Mouse (Mus musculus): ENCODE results near the gene Idh3g. TPM values are rescaled to one million over a fixed set of nuclear protein-coding genes. Genes with fewer than 3 reads are reported as not detected.

The Idh3g gene
- polyA plus RNA-seq (2016; fragmentation: Nextera tagmentation; extraction: Ambion mirVana): 150 and 167 TPM in 2 replicates

DNA sequence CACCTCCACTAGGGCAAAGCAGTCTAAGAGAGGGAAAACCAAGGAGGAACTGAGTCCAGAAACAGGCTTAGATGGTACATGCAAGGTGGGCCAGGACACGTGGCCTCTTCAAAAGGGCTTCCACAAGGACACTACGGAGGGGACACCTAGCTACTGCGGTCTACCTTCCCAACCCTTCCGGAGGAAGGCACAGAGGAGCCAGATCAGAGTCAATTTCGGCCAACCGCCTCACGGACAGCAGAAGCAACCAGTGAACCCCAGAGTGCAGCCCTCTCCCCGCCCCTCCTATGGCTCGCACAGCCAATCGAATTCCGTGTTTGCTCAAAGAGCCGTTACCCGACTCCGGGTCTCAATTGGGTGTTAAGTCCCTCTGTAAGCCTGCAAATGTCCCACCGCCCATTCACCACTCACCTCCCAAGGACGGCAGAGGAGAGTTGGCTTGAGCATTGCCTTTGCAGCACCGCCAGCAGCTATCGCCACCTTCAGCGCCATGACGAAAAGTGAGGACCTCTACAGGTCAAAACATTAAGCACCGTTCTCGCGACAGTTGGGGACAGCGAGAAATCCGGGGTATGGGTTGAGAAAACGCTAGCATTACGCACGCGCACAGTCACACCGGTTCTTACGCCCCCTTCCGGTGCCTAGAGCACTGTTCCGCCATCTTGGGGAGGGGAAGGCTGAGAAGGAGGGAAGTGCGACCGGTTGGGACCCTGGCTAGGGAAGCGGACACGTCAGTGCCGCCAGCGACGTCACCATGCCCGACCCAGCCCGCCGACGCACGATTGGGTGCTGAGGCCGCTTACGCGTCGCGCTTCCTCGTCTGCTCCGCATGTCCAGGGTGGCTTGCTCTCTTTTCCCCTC, at the start of gene Idh3g, which contains the start of gene Ssr4:
Gene Idh3g (minus strand): TSS at position 534 of the 861 bp plus-strand sequence.
Gene Ssr4 (plus strand): TSS at position 665 of the 861 bp plus-strand sequence.
- WGBS: 15% methylated on average over 50 of the region's 52 CpGs
- peak within 1 kb of the TSS; percentile 79 for H3K9ac ChIP-seq
- no peaks in the 10 kb centered on the region for H3K27me3 ChIP-seq
- H3K4me2 ChIP-seq (replicated peaks): peak within 1 kb of the TSS; percentile 61
- H3K4me3 ChIP-seq: peak within 1 kb of the TSS; percentile 50
- H3K36me3 ChIP-seq: no peaks in the 10 kb centered on the region; the same call in 1 of the 2 replicates
- H3K27ac ChIP-seq: peak within 1 kb of the TSS; percentile 91
- H3K4me1 ChIP-seq: peaks cover 14% of the 10 kb centered on the region
- peak; percentile 97 for ATAC-seq (ENCODE audit: low FRiP score)
- no peaks in the 10 kb centered on the region for H3K9me3 ChIP-seq (replicated peaks)

- no peak overlapping the region for H3K4me3 ChIP-seq
- H3K27me3 ChIP-seq: no peaks in the 10 kb centered on the region
- no peaks in the 10 kb centered on the region for H3K4me1 ChIP-seq
- no peak overlapping the region for H3K4me2 ChIP-seq (replicated peaks)
- no peaks in the 10 kb centered on the region for H3K36me3 ChIP-seq
- H3K9me3 ChIP-seq (replicated peaks): no peaks in the 10 kb centered on the region
- no peak overlapping the region for H3K9ac ChIP-seq
- WGBS: 95% methylated on average over 1 of the region's 1 CpGs
- no peak overlapping the region for H3K27ac ChIP-seq
- no peak for ATAC-seq (ENCODE audit: low FRiP score)
Measured at GRCm38 (mm10) chrX:73835731-73836130, 49.0 kb upstream of the Idh3g start.

DNA sequence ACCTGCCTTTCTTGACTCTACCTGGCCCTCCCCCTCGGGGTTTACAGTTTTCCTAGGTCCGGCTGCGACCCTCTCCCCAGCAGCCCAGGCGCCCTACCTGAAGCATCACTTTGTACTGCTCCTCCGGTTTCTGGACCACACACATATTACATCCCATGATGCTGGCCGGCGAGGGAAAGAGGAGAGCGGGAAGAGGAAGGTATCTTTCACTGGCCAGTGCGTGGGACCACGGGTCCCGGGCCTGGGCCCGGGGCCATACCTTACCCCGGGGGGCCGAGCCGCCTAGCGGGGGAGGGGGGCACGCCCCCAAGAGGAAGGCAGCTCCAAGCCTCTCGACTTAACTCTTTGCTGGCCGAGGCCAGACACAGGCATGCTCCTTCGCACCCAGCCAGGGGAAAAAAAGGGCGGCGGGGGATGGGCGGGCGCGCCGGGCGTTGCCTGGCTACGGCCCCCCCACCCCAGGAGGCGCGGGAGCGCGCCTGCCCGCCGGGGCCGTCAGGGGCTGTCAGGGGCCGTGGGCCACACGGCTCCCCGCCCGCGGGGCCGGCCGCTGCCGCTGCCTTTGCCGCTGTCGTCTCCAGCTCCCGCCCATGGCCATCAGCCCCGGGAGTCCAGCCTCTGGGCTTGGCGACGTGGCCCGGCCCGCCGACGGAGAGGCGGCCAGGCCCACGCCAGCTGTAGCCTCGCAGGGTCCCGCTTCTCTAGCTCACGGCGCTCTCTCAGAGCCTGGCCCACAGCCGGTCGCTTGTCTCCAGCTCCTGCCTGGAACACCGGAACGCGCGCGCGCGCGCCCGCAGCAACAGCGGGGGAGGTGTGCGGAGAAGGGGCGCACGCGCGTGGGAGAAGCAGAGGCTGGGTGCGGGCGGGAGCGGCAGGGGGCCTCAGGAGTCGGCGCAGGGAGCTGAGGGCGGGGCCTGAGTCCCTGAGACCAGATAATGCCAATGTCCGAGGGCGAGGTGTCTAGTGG, 37.8 kb upstream of the Idh3g start, which contains the start of gene Pdzd4:
Gene Pdzd4 (minus strand): TSS at position 785 of the 967 bp plus-strand sequence.
- H3K4me1 ChIP-seq: peaks cover 7% of the 10 kb centered on the region; the same call in 1 of the 2 replicates
- peak within 1 kb of the TSS; percentile 90 for H3K27ac ChIP-seq
- peak within 1 kb of the TSS; percentile 60 for H3K4me3 ChIP-seq
- peak within 1 kb of the TSS; percentile 64 for H3K4me2 ChIP-seq (replicated peaks)
- H3K9me3 ChIP-seq (replicated peaks): no peaks in the 10 kb centered on the region
- H3K9ac ChIP-seq: peak within 1 kb of the TSS; percentile 79
- WGBS: 19% methylated on average over 77 of the region's 84 CpGs
- no peaks in the 10 kb centered on the region for H3K36me3 ChIP-seq
- peaks cover 7% of the 10 kb centered on the region; the same call in 1 of the 2 replicates for H3K27me3 ChIP-seq
- ATAC-seq (ENCODE audit: low FRiP score): peak; percentile 87

GRCm38 (mm10) chrX:73823747-73824146, 37.0 kb upstream of the Idh3g start:
- Histone ChIP-seq H3K36me3 (no peaks in the 10 kb centered on the region), H3K4me1 (peaks cover 7% of the 10 kb centered on the region; the same call in 1 of the 2 replicates), H3K9ac (peak overlapping the region; percentile 79), H3K4me3 (peak overlapping the region; percentile 60), H3K9me3 (replicated peaks) (no peaks in the 10 kb centered on the region), H3K4me2 (replicated peaks) (peak overlapping the region; percentile 64), H3K27me3 (peaks cover 7% of the 10 kb centered on the region; the same call in 1 of the 2 replicates), H3K27ac (no peak overlapping the region)
- peak; percentile 49 for ATAC-seq (ENCODE audit: low FRiP score)
- WGBS: 24% methylated on average over 17 of the region's 17 CpGs

- H3K27ac ChIP-seq: no peak overlapping the region
- ATAC-seq (ENCODE audit: low FRiP score): no peak
Measured at GRCm38 (mm10) chrX:73816596-73817314, 30.1 kb upstream of the Idh3g start.

GRCm38 (mm10) chrX:73815072-73815471, 28.4 kb upstream of the Idh3g start:
- H3K4me2 ChIP-seq (replicated peaks): peak overlapping the region; percentile 44
- H3K9me3 ChIP-seq (replicated peaks): no peaks in the 10 kb centered on the region
- no peaks in the 10 kb centered on the region for H3K27me3 ChIP-seq
- 17% methylated on average over 14 of the region's 14 CpGs for WGBS
- no peaks in the 10 kb centered on the region for H3K36me3 ChIP-seq
- no peaks in the 10 kb centered on the region for H3K4me1 ChIP-seq
- peak; percentile 85 for ATAC-seq (ENCODE audit: low FRiP score)
- H3K27ac ChIP-seq: peak overlapping the region; percentile 79
- H3K9ac ChIP-seq: peak overlapping the region; percentile 59
- H3K4me3 ChIP-seq: peak overlapping the region; percentile 25

More at GRCm38 (mm10) chrX:73816596-73817314, 30.1 kb upstream of the Idh3g start:
- Histone ChIP-seq H3K27me3 (no peaks in the 10 kb centered on the region), H3K4me3 (no peak overlapping the region), H3K4me2 (replicated peaks) (no peak overlapping the region), H3K9me3 (replicated peaks) (no peaks in the 10 kb centered on the region), H3K9ac (no peak overlapping the region), H3K4me1 (no peaks in the 10 kb centered on the region), H3K36me3 (no peaks in the 10 kb centered on the region)
- 61% methylated on average over 3 of the region's 3 CpGs for WGBS

- no peak overlapping the region for H3K9ac ChIP-seq
- H3K9me3 ChIP-seq (replicated peaks): no peaks in the 10 kb centered on the region
- H3K4me3 ChIP-seq: no peak overlapping the region
- 56% methylated on average over 1 of the region's 1 CpGs for WGBS
- H3K27me3 ChIP-seq: no peaks in the 10 kb centered on the region
- peak overlapping the region; percentile 17; the same call in 1 of the 2 replicates for H3K27ac ChIP-seq
- H3K4me1 ChIP-seq: no peaks in the 10 kb centered on the region
- H3K4me2 ChIP-seq (replicated peaks): no peak overlapping the region
- ATAC-seq (ENCODE audit: low FRiP score): no peak
- H3K36me3 ChIP-seq: no peaks in the 10 kb centered on the region
Measured at GRCm38 (mm10) chrX:73805814-73806213, 19.1 kb upstream of the Idh3g start.

- Histone ChIP-seq H3K9ac (no peak overlapping the region), H3K4me2 (replicated peaks) (no peak overlapping the region), H3K27ac (no peak overlapping the region), H3K9me3 (replicated peaks) (no peaks in the 10 kb centered on the region), H3K27me3 (no peaks in the 10 kb centered on the region), H3K36me3 (peaks cover 6% of the 10 kb centered on the region; the same call in 1 of the 2 replicates), H3K4me1 (no peaks in the 10 kb centered on the region), H3K4me3 (no peak overlapping the region)
- 42% methylated on average over 9 of the region's 9 CpGs for WGBS
- ATAC-seq (ENCODE audit: low FRiP score): peak; percentile 71
Measured at GRCm38 (mm10) chrX:73798502-73798901, 11.8 kb upstream of the Idh3g start.

DNA sequence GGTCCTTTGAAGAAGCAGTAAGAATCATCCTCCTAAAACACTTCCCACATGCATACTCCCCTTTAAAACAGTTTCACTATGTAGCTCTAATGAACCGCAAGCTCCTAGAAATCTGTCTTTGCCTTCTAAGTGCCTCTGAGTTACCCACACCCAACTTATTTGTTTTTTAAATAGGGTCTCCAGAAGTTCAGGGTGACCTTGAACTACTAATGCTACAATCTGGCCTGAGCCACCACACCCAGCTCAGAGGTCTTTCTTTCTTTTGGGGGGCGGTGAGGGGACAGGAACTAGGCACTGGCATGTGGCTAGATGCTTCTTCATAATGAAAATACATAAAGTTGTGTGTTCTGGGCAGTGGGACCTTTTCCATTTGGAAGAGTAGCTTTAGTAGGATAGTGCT, 10.8 kb upstream of the Idh3g start:
- H3K36me3 ChIP-seq: peaks cover 6% of the 10 kb centered on the region; the same call in 1 of the 2 replicates
- H3K9me3 ChIP-seq (replicated peaks): no peaks in the 10 kb centered on the region
- H3K4me1 ChIP-seq: no peaks in the 10 kb centered on the region
- no peak for ATAC-seq (ENCODE audit: low FRiP score)
- no peak overlapping the region for H3K4me3 ChIP-seq
- no peaks in the 10 kb centered on the region for H3K27me3 ChIP-seq
- no peak overlapping the region for H3K4me2 ChIP-seq (replicated peaks)
- H3K27ac ChIP-seq: no peak overlapping the region
- H3K9ac ChIP-seq: no peak overlapping the region
- 88% methylated on average over 2 of the region's 2 CpGs for WGBS

DNA sequence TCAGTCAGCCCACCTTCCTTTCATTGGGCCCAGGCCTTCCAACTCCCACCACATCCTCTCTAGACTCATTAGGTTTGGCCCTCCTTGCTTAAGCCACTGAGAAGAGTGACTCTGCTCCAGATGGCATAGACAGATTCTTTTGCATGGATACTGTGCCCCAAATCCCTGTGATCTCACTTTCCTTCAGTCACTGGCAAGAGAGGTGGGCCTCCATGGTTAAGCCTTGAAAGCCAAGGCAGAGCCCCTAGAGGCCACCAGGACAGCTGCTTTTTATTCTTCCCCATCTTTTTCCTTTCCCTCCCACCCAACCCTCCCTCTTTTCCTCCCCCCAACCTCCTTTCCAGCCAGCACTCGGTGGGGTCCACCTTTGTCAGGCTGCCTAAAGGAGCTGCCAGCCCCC, 6.8 kb upstream of the Idh3g start:
- Histone ChIP-seq H3K36me3 (peaks cover 6% of the 10 kb centered on the region), H3K4me1 (peaks cover 5% of the 10 kb centered on the region), H3K27ac (no peak overlapping the region), H3K9ac (no peak overlapping the region), H3K9me3 (replicated peaks) (no peaks in the 10 kb centered on the region), H3K27me3 (no peaks in the 10 kb centered on the region), H3K4me2 (replicated peaks) (no peak overlapping the region), H3K4me3 (no peak overlapping the region)
- 0 out of 2 replicates have a peak, but pooled peaks have one; percentile 15 for ATAC-seq (ENCODE audit: low FRiP score)
- WGBS: 22% methylated on average over 1 of the region's 1 CpGs

GRCm38 (mm10) chrX:73793039-73793438, 6.3 kb upstream of the Idh3g start:
- Histone ChIP-seq H3K27ac (no peak overlapping the region), H3K4me2 (replicated peaks) (no peak overlapping the region), H3K4me1 (peaks cover 9% of the 10 kb centered on the region), H3K4me3 (no peak overlapping the region), H3K9me3 (replicated peaks) (no peaks in the 10 kb centered on the region), H3K9ac (no peak overlapping the region), H3K27me3 (no peaks in the 10 kb centered on the region), H3K36me3 (peaks cover 6% of the 10 kb centered on the region)
- ATAC-seq (ENCODE audit: low FRiP score): no peak
